Mouse (Mus musculus): ENCODE results near the gene Apba1.

The Apba1 gene

GRCm38 (mm10) chr19:23806796-23807195, 48.1 kb downstream of the Apba1 start:
- peak in 1 of 2 experiments; percentile 6 for DNase-seq (ENCODE audit: low spot score in 2 of 2)

DNA sequence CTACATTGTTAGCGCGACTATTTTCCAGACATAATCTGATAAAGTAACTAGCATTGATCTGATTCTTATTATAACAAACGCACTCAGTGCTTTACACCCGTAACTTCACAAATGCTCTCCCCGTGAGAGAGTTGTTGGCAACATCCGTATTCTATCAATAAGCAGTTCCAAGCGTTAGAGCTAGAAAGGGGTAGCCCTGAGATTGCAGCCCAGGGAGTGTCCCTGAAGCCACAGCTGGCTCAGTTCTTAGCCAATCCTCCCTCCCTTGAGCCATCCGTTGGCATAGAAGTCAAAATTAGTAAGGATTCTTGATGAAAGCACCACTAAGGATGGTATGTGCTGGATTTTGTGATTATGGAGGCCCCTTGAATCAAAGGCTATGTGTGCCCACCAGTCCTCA, 48.7 kb downstream of the Apba1 start:
- peak; percentile 24 to 29 for DNase-seq (ENCODE audit: low spot score in 2 of 2)

DNA sequence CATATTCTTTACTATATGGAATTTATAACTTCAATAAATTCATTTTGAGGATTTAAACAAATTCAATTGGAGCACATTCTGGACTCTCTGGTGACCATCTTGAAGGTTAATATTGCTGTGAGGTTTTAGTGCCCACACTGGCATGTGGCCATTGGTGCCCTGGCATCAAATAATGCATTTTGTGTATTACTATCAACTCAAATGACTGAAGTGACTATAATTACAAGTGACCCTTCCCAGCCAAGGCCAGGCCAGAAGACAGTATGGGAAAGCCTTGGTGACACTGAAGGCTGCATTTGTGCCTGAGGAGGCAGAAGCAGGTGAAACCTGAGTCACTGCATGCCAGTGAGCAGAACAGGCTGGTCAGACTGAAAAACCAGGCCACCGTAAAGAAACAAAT, 50.5 kb downstream of the Apba1 start:
- no peak for DNase-seq (ENCODE audit: low spot score in 2 of 2)

- no peak for DNase-seq (ENCODE audit: low spot score in 2 of 2)
Observed at GRCm38 (mm10) chr19:23810512-23810911, 51.8 kb downstream of the Apba1 start.

GRCm38 (mm10) chr19:23810976-23811375, 52.3 kb downstream of the Apba1 start:
- DNase-seq (ENCODE audit: low spot score in 2 of 2) = no peak

GRCm38 (mm10) chr19:23816762-23817161, 58.1 kb downstream of the Apba1 start:
- no peak for DNase-seq (ENCODE audit: low spot score in 2 of 2)

GRCm38 (mm10) chr19:23817196-23817595, 58.5 kb downstream of the Apba1 start:
- no peak for DNase-seq (ENCODE audit: low spot score in 2 of 2)

DNA sequence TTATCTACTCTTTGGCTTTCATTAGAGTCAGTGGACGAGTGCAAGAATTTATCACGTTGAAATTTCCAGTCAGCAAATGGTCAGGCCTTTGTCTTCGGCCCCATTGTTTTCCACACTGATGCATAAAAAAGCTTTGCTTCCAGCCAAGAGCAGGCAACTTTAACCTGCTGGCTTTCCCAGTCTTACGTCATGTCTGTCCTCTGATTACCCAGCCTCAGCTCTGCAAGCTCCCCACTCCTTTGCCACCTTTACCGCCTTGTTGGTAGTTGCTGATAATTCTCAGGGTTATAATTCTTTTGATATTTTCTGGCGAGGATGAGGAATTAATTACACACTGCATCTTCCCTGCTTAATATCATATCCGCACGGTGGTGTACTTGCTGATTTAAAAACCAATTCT, 61.2 kb downstream of the Apba1 start:
- no peak for DNase-seq (ENCODE audit: low spot score in 2 of 2)

- no peak for DNase-seq (ENCODE audit: low spot score in 2 of 2)
Observed at GRCm38 (mm10) chr19:23822497-23822896, 63.8 kb downstream of the Apba1 start.

DNA sequence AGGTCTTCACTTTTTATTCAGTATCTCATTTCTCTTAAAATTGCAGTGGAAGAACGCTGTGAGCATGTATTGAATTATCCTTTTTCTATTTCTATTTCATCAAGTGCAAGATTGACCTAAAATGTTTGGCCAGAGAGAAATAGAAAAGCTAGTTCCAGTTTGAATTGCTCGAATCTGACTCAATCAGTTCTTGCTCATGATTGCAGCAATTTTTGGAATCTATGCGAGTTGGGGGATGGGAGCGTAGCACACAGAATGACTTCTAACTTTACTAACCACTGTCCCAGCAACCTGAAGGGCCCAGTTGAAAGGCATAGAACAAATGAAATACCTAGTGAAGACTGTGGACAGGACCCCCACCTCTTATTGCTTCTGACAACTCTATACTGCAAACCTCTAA, 64.8 kb downstream of the Apba1 start:
- DNase-seq (ENCODE audit: low spot score in 2 of 2) = no peak

DNA sequence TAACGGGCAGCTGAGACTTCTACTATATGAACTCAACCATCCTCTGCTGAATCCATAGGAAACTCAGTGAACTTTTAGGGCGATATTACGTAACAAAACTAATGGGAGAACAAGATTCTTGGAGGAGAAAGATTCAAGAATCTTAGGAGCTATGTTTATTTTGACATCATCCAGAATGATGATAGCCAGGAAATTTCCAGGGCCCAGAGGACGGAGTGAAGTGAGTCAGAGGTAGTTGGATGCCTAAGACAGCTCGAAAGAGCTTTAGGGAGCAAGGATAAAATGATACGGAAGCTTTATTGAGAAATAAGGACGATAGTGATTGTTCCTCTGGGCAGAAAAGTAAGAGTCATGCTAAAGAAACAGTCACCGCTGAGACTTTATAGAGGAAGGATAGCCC, 67.6 kb downstream of the Apba1 start:
- DNase-seq (ENCODE audit: low spot score in 2 of 2) = peak in 1 of 2 experiments; percentile 15

- no peak for DNase-seq (ENCODE audit: low spot score in 2 of 2)
Observed at GRCm38 (mm10) chr19:23830761-23831160, 72.1 kb downstream of the Apba1 start.

- peak; percentile 13 to 50 for DNase-seq (ENCODE audit: low spot score in 2 of 2)
Observed at GRCm38 (mm10) chr19:23833685-23834682, 75.3 kb downstream of the Apba1 start.

- no peak for DNase-seq (ENCODE audit: low spot score in 2 of 2)
Observed at GRCm38 (mm10) chr19:23834721-23835120, 76.0 kb downstream of the Apba1 start.

GRCm38 (mm10) chr19:23855832-23856231, 97.1 kb downstream of the Apba1 start:
- no peak for DNase-seq (ENCODE audit: low spot score in 2 of 2)

DNA sequence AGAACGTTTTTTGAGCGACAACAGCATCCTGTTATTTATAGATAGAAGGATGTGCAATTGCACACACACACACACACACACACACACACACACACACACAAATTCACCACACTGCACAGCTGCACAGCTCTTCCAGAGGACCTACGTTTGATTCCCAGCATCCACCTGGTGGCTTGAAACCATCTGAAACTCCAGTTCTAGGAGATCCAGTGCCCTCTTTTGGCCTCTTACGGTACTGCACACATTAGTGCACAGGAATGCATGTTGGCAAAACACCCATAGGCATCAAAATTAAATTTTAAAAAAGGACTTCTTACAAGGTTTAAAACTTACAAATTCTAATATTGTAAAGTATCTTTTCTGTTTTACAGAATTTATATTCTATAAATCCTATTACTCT, 99.4 kb downstream of the Apba1 start:
- DNase-seq (ENCODE audit: low spot score in 2 of 2) = no peak

DNA sequence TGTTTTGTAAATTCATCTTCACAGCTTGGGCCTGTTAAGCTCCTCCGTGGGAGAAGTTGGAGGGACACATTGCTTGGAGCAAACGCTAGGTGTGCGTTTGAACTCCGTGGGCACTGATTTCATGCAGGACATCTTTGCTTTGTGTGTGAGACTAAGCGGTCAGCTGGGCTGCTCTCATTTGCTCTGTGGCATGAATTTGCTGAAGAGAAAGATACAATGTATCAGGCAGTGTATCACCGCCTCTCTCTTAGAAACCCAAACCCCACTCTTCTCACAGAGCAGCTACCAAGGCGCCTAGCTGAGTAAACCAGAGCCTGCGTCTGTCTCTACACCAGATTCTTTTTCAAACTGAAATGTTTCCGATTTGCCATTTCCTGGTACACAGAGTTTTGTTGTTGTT, 100.1 kb downstream of the Apba1 start:
- no peak for DNase-seq (ENCODE audit: low spot score in 2 of 2)

GRCm38 (mm10) chr19:23860151-23860820, 101.6 kb downstream of the Apba1 start:
- DNase-seq (ENCODE audit: low spot score in 2 of 2) = peak in 1 of 2 experiments; percentile 26

- no peak for DNase-seq (ENCODE audit: low spot score in 2 of 2)
Observed at GRCm38 (mm10) chr19:23862736-23863135, 104.0 kb downstream of the Apba1 start.

- DNase-seq (ENCODE audit: low spot score in 2 of 2) = peak; percentile 30 to 51
Observed at GRCm38 (mm10) chr19:23863959-23864358, 105.3 kb downstream of the Apba1 start.

DNA sequence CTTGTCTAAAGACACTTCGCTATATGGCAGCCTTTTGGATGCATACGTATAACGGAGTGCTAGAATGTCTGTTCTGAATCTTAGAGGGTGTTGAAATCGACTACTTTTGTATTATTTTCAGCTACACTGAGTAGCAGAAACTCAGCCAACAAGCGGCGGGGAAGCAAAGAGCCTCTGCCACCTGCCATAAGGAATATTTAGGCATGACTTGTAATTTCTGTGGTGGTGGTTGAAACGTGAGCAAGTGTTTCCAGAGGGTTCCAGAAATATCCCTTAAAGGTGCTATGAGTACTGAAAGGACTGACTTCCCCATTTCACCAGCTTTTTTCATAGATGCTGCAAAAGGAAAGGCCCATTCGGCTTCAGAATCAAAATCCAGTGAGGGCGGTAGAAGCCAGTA, 107.4 kb downstream of the Apba1 start:
- no peak for DNase-seq (ENCODE audit: low spot score in 2 of 2)

DNA sequence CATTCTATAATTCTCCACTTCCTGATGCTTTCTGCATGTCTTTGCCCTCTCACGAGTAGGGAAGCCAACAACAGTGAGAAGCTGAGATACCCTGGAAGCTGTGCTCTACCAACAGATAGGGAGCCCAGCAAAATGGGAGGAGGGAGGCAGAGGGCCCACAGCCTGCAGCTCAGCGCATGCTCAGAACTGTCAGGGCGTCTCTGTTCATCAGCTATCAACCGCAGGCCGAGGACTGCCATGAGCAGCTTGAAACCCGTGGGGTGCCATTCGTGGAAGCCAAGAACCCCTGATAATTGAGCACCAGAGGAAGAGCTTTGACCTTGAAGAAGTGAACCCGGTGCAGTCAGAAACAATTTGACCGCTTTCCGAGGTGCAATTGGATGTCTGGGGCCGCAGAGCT, 108.4 kb downstream of the Apba1 start:
- no peak for DNase-seq (ENCODE audit: low spot score in 2 of 2)

DNA sequence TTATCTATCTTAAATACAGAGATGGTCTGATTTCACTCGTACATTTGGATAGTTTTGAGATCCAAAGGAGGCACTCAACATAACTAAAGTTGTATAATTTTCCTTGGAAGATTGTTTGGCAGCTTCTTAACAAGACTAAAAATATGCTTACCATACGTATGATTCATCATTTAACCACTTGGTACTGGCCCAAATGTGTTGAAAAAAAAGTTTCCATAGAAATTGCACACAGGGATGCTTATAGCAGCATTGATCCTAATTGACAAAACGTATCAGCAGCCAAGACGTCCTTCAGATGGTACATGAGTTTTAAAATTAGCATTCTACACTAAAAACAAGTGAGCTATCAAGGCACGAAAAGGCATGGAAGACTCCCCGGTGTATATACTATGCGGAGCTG, 108.9 kb downstream of the Apba1 start:
- no peak for DNase-seq (ENCODE audit: low spot score in 2 of 2)
